Mouse (Mus musculus) forebrain, embryonic 15.5 days (tissue): ENCODE measurements at regions not wholly inside any gene's neighbourhood (a gene's known extent, or its start where the extent isn't known, plus 50 kb on each side); places are given as distances from the start of the nearest gene placed in this dataset.

Experiments
- ATAC-seq: fragments of 200-750 bp; cut with Nextera tagmentation; replicated peaks from 2 replicates; pipeline ENCODE4 v1.8.0; 2017; ENCODE audit warnings: mild to moderate bottlenecking, moderate TSS enrichment, moderate library complexity
- H3K27ac ChIP-seq: fragments of 300-500 bp; sonication (generic); replicated peaks from 2 replicates; pipeline ENCODE4 v1.5.1; 2015; ENCODE audit warnings: mild to moderate bottlenecking, inconsistent platforms
- H3K27me3 ChIP-seq: fragments of 300-500 bp; sonication (generic); 2 replicates; pipeline ENCODE4 v1.6.1; 2015; ENCODE audit warnings: inconsistent platforms
- H3K36me3 ChIP-seq: fragments of 300-500 bp; sonication (generic); 2 replicates; pipeline ENCODE4 v1.6.1; 2015; ENCODE audit warnings: mild to moderate bottlenecking, inconsistent platforms
- H3K4me1 ChIP-seq: fragments of 300-500 bp; sonication (generic); 2 replicates; pipeline ENCODE4 v1.6.1; 2015; ENCODE audit warnings: inconsistent platforms
- H3K4me2 ChIP-seq: fragments of 300-500 bp; sonication (generic); replicated peaks from 2 replicates; pipeline ENCODE4 v1.6.1; 2015; ENCODE audit warnings: mild to moderate bottlenecking, inconsistent platforms
- H3K4me3 ChIP-seq: fragments of 300-500 bp; sonication (generic); 2 replicates; pipeline ENCODE4 v1.5.1; 2015; ENCODE audit warnings: mild to moderate bottlenecking, inconsistent platforms
- H3K9ac ChIP-seq: fragments of 300-500 bp; sonication (generic); replicated peaks from 2 replicates; pipeline ENCODE4 v1.6.1; 2015; ENCODE audit warnings: mild to moderate bottlenecking, inconsistent platforms
- H3K9me3 ChIP-seq: fragments of 300-500 bp; sonication (generic); 2 replicates; pipeline ENCODE4 v1.6.1; 2016; ENCODE audit warnings: inconsistent platforms
- WGBS: fragments of 180-500 bp; shearing (Covaris S2); methylation state at CpG from one replicate; pipeline ENCODE4 v1.1.7; 2015; ENCODE audit warnings: mixed read lengths; 5-methylcytosine and 5-hydroxymethylcytosine counted together

DNA sequence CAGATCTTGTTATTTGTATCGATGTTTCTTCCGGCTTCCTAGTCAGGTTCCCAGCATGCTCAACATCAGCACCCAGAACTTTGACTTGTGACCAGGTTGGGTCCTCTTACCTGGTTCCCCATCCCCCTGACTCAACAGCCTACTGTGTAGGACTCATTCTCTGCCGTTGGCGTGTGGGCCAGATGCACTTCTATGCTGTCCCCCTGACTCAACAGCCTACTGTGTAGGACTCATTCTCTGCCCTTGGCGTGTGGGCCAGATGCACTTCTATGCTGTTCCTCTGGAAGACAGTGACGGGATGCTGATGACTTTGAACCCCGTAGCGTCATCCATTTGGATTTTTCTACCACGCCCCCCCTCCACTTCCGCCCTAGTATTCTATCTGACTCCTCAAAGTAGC is 389.6 kb downstream of the Atp23 start:
- Histone ChIP-seq H3K4me3 (no peak overlapping the region), H3K27me3 (no peaks in the 10 kb centered on the region), H3K4me2 (no peak overlapping the region), H3K27ac (no peak overlapping the region), H3K36me3 (no peaks in the 10 kb centered on the region), H3K9me3 (no peaks in the 10 kb centered on the region), H3K9ac (no peak overlapping the region), H3K4me1 (no peaks in the 10 kb centered on the region)
- 94% methylated on average over 10 of the region's 10 CpGs for WGBS
- no peak for ATAC-seq

DNA sequence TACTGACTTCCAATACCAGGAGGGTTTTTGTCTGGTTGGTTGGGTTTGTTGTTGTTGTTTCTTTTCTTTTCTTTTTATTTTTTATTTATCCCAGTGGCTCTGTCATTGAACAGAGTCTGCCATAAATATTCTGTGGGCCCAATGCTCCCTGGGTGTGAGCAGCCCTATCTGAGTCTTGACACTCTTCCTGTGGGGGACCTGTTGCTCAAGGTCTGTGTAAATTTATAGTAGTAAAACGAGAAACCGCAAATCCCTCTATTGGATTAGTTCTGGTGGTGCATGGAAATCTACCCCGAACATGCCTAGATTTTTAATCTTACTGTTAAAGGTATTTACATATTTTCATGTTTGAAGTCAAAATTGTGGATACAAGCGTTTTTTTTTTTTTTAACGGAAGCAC is 395.2 kb downstream of the Atp23 start:
- Histone ChIP-seq H3K27ac (no peak overlapping the region), H3K27me3 (no peaks in the 10 kb centered on the region), H3K9ac (no peak overlapping the region), H3K4me1 (0 out of 2 replicates have a peak, but pooled peaks cover 4% of the 10 kb centered on the region), H3K4me3 (no peak overlapping the region), H3K9me3 (no peaks in the 10 kb centered on the region), H3K36me3 (no peaks in the 10 kb centered on the region), H3K4me2 (no peak overlapping the region)
- no peak for ATAC-seq
- 94% methylated on average over 5 of the region's 5 CpGs for WGBS

GRCm38 (mm10) chr10:126502013-126502688 is 399.0 kb downstream of the Atp23 start:
- WGBS, result 33% methylated on average over 5 of the region's 5 CpGs
- no peak for ATAC-seq
- H3K4me3 ChIP-seq, result no peak overlapping the region
- H3K27ac ChIP-seq, result no peak overlapping the region
- no peak overlapping the region for H3K4me2 ChIP-seq
- H3K36me3 ChIP-seq, result no peaks in the 10 kb centered on the region
- no peaks in the 10 kb centered on the region for H3K27me3 ChIP-seq
- 0 out of 2 replicates have a peak, but pooled peaks cover 4% of the 10 kb centered on the region for H3K4me1 ChIP-seq
- no peaks in the 10 kb centered on the region for H3K9me3 ChIP-seq
- H3K9ac ChIP-seq, result no peak overlapping the region

GRCm38 (mm10) chr10:126498726-126499125 is 402.4 kb downstream of the Atp23 start:
- 85% methylated on average over 6 of the region's 6 CpGs for WGBS
- Histone ChIP-seq H3K4me2 (no peak overlapping the region), H3K27me3 (no peaks in the 10 kb centered on the region), H3K9me3 (no peaks in the 10 kb centered on the region), H3K4me1 (0 out of 2 replicates have a peak, but pooled peaks cover 4% of the 10 kb centered on the region), H3K9ac (no peak overlapping the region), H3K36me3 (no peaks in the 10 kb centered on the region), H3K27ac (no peak overlapping the region), H3K4me3 (no peak overlapping the region)
- no peak for ATAC-seq

GRCm38 (mm10) chr10:126493734-126494133 is 407.4 kb downstream of the Atp23 start:
- 85% methylated on average over 6 of the region's 6 CpGs for WGBS
- no peak overlapping the region for H3K9ac ChIP-seq
- no peaks in the 10 kb centered on the region for H3K36me3 ChIP-seq
- H3K4me3 ChIP-seq, result no peak overlapping the region
- H3K27ac ChIP-seq, result no peak overlapping the region
- no peaks in the 10 kb centered on the region for H3K27me3 ChIP-seq
- no peak overlapping the region for H3K4me2 ChIP-seq
- no peaks in the 10 kb centered on the region for H3K9me3 ChIP-seq
- no peak for ATAC-seq
- no peaks in the 10 kb centered on the region for H3K4me1 ChIP-seq

DNA sequence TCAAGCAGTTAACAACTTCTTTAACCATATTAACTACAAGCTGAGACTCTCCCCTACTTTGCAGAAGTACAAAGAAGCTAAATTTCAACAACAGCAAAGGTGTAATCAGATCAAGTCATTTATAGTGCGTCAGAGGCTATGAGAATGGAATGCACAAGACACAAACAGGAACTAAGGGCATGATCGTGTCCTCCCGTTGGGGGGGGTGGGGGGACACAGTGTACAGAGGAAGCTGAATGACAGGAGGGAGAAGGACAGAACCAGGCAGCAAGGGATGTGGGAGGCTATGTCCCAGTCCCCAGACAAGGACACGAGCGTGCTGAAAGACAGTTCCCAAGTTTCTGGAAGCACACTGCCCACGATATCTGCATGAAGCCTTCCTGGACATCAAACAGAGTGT is 408.9 kb downstream of the Atp23 start:
- 89% methylated on average over 6 of the region's 6 CpGs for WGBS
- no peak overlapping the region for H3K9ac ChIP-seq
- no peak for ATAC-seq
- H3K9me3 ChIP-seq, result no peaks in the 10 kb centered on the region
- no peak overlapping the region for H3K27ac ChIP-seq
- no peak overlapping the region for H3K4me3 ChIP-seq
- H3K36me3 ChIP-seq, result no peaks in the 10 kb centered on the region
- no peak overlapping the region for H3K4me2 ChIP-seq
- H3K4me1 ChIP-seq, result no peaks in the 10 kb centered on the region
- H3K27me3 ChIP-seq, result no peaks in the 10 kb centered on the region

GRCm38 (mm10) chr10:126485129-126485528 is 416.0 kb downstream of the Atp23 start:
- no peak overlapping the region for H3K4me3 ChIP-seq
- WGBS, result 83% methylated on average over 7 of the region's 7 CpGs
- ATAC-seq, result no peak
- H3K4me1 ChIP-seq, result no peaks in the 10 kb centered on the region
- H3K9me3 ChIP-seq, result no peaks in the 10 kb centered on the region
- H3K9ac ChIP-seq, result no peak overlapping the region
- H3K4me2 ChIP-seq, result no peak overlapping the region
- H3K27me3 ChIP-seq, result no peaks in the 10 kb centered on the region
- H3K27ac ChIP-seq, result no peak overlapping the region
- no peaks in the 10 kb centered on the region for H3K36me3 ChIP-seq

DNA sequence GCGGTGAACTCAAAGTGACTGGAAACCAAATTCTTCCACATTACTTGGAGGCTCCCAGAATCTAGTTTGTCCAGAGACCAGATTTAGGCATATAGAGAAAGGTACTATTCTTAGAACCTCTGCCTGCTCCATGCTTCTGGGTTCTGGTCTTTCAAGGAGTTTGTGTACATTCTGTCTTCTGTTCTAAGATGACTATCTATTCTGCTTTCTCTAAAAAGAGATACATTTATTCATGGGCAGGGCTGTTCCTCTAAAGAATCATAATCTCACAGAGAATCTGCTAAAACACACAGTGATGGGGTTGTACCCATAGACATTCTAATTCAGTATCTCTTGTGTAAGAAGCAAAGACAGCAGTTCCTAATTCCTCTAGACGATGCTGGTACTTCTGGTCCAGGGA is 417.7 kb downstream of the Atp23 start:
- H3K27me3 ChIP-seq, result no peaks in the 10 kb centered on the region
- H3K36me3 ChIP-seq, result no peaks in the 10 kb centered on the region
- no peak overlapping the region for H3K27ac ChIP-seq
- 92% methylated on average over 2 of the region's 2 CpGs for WGBS
- ATAC-seq, result no peak
- H3K4me3 ChIP-seq, result no peak overlapping the region
- no peaks in the 10 kb centered on the region for H3K4me1 ChIP-seq
- no peaks in the 10 kb centered on the region for H3K9me3 ChIP-seq
- H3K9ac ChIP-seq, result no peak overlapping the region
- no peak overlapping the region for H3K4me2 ChIP-seq

GRCm38 (mm10) chr10:126480382-126480781 is 420.8 kb downstream of the Atp23 start:
- no peaks in the 10 kb centered on the region for H3K36me3 ChIP-seq
- no peak overlapping the region for H3K4me2 ChIP-seq
- H3K4me1 ChIP-seq, result no peaks in the 10 kb centered on the region
- ATAC-seq, result no peak
- H3K4me3 ChIP-seq, result no peak overlapping the region
- no peaks in the 10 kb centered on the region for H3K27me3 ChIP-seq
- no peak overlapping the region for H3K9ac ChIP-seq
- H3K27ac ChIP-seq, result no peak overlapping the region
- no peaks in the 10 kb centered on the region for H3K9me3 ChIP-seq

- Histone ChIP-seq H3K4me3 (no peak overlapping the region), H3K9ac (no peak overlapping the region), H3K36me3 (no peaks in the 10 kb centered on the region), H3K4me1 (no peaks in the 10 kb centered on the region), H3K27ac (no peak overlapping the region), H3K27me3 (no peaks in the 10 kb centered on the region), H3K9me3 (no peaks in the 10 kb centered on the region), H3K4me2 (no peak overlapping the region)
- ATAC-seq, result no peak
- 43% methylated on average over 2 of the region's 2 CpGs for WGBS
Observed at GRCm38 (mm10) chr10:126479743-126480142, 421.4 kb downstream of the Atp23 start.

DNA sequence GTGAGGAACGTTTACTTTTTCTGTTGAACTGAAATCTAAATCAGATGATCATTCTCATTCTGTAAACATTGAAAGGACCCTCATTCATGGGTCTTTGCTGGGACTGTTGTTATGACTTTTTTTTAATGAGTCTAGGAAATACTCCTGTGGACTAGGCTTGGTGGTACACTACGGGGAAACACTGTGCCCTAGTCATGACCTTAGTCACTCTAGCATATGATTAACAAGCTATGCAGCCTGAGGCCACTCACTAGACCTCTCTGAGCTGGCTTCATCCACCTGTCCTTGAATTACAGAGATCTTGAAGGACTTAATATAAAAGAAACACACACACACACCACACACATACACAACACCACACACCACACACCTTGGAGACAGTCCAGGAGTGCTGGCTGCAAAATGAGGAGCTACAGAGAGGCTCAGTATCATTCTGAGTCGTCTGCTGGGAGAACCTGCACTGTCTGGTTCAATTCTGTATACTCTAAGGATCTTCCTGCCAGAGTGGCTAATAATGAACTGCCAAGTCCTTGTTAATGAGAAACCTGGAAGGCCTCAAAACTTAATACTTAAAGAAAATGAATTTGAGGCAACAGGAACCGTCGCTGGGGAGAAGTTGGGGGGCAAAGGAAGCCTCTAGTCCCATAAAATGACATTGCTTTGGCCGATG is 428.0 kb downstream of the Atp23 start:
- H3K4me1 ChIP-seq, result no peaks in the 10 kb centered on the region
- no peak overlapping the region for H3K4me2 ChIP-seq
- no peak overlapping the region for H3K27ac ChIP-seq
- no peaks in the 10 kb centered on the region for H3K27me3 ChIP-seq
- H3K36me3 ChIP-seq, result no peaks in the 10 kb centered on the region
- H3K9ac ChIP-seq, result no peak overlapping the region
- 71% methylated on average over 6 of the region's 6 CpGs for WGBS
- no peak for ATAC-seq
- H3K4me3 ChIP-seq, result no peak overlapping the region
- no peaks in the 10 kb centered on the region for H3K9me3 ChIP-seq

DNA sequence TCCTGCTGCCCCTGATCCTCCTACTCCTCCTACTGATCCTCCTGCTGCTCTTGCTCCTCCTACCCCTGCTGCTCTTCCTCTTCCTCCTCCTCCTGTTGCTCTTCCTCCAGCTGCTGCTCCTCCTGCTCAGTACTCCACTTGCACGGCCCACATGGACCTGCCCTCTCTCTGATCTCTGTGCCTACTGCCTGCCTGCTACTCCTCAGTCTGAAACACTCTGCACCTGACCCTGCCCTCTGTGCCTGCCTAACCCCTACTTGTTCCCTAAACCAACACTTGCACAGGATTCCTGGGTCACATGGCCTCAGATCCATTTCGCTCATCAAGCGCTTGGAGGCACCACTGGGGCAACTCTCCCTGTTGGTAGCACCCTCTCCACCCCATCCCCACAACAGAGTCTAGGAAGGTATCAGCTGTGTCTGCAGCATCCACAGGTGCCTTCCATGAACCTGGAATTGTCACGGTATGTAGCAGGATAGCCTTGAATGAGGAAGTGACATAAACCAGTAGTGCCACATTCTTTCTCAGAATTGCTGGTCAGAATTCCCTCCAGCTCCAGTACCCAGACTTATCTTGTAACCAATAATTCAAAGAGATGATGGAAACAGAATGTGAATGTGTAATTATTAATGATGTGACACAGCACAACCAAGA is 430.2 kb downstream of the Atp23 start:
- Histone ChIP-seq H3K4me3 (no peak overlapping the region), H3K27ac (no peak overlapping the region), H3K9me3 (no peaks in the 10 kb centered on the region), H3K9ac (no peak overlapping the region), H3K4me1 (no peaks in the 10 kb centered on the region), H3K27me3 (no peaks in the 10 kb centered on the region), H3K36me3 (no peaks in the 10 kb centered on the region), H3K4me2 (no peak overlapping the region)
- WGBS, result 78% methylated on average over 4 of the region's 4 CpGs
- no peak for ATAC-seq
